Mouse (Mus musculus): Measurements from ENCODE around the gene Slc23a3. TPM values are rescaled to one million over a fixed set of nuclear protein-coding genes. Genes with fewer than 3 reads are reported as not detected.
A peak's percentile ranks its signal among the peaks of the same experiment; 100 is the strongest.

The Slc23a3 gene
- polyA plus RNA-seq, 1 experiment from 2014 or later = 0.08 TPM

DNA sequence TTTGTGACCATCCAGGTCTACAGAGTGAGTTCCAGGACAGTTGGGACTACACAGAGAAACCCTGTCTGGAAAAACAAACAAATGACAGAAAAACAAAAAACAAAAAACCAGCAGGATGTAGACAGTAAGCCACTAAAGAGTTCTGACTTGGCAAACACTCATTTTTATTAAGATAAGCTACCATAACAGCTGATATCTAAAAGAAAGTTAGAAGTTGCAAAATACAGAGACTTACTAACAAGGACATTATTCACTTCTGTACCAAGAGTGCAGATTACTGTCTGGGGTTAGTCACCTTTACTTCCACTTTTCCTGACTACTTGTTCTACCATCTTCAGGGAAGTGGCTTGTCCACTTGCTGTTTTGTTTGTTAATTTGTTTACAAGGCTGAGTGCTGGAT lies 25.3 kb upstream of the Slc23a3 start:
- H3K9ac ChIP-seq = no peak overlapping the region
- H3K9me3 ChIP-seq = no peaks in the 10 kb centered on the region
- no peaks in the 10 kb centered on the region for H3K36me3 ChIP-seq
- no peak for ATAC-seq (ENCODE audit: insufficient number of reproducible peaks, insufficient read depth, low FRiP score, low TSS enrichment)
- H3K27me3 ChIP-seq = 0 out of 2 replicates have a peak, but pooled peaks cover 3% of the 10 kb centered on the region
- H3K4me2 ChIP-seq (replicated peaks) = no peak overlapping the region
- no peaks in the 10 kb centered on the region for H3K4me1 ChIP-seq
- H3K27ac ChIP-seq = no peak overlapping the region
- H3K4me3 ChIP-seq = no peak overlapping the region

DNA sequence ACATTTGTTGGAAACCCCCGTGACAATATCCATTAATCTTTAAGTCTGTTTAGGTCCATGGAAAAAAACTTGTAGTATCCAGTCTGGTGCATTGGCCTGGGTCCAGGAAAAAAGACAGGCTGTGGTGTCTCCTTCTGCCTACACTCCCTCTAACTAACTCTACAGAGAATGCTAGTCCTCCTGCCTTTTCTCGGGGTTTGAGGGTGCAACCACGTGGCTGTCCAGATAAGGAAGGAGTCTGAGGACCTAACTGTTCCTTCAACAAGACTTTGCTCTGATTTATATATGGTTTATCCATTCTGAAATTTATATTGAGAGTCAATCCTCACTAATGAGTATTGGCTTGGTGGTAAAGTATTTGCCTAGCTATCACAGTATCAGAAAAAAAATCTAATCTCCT lies 22.1 kb upstream of the Slc23a3 start:
- Histone ChIP-seq H3K4me3 (no peak overlapping the region), H3K27ac (no peak overlapping the region), H3K4me2 (replicated peaks) (no peak overlapping the region), H3K36me3 (no peaks in the 10 kb centered on the region), H3K9ac (no peak overlapping the region), H3K27me3 (0 out of 2 replicates have a peak, but pooled peaks cover 3% of the 10 kb centered on the region), H3K4me1 (no peaks in the 10 kb centered on the region), H3K9me3 (no peaks in the 10 kb centered on the region)
- ATAC-seq (ENCODE audit: insufficient number of reproducible peaks, insufficient read depth, low FRiP score, low TSS enrichment) = no peak
- WGBS = 76% methylated on average over 3 of the region's 3 CpGs

DNA sequence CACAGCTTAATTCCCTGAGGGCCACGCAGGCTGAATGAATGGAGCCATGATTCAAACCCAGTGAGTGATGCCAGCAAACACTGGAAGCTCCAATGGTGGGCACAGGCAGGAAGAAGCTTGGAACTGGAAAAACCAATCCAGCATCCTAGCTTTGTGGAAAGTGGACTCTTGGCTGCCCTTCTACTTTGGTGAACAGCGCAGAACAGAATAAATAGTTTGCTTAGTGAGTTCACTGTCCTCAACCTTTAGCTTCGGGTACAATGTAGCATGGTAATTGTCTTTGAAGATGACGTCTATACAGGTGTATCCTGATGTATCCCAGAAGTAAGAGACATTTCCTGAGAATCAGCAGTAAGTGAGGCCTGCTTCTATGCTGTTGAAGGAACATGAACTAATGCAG lies 15.0 kb upstream of the Slc23a3 start:
- Histone ChIP-seq H3K4me3 (no peak overlapping the region), H3K27me3 (no peaks in the 10 kb centered on the region), H3K9ac (no peak overlapping the region), H3K36me3 (peaks cover 51% of the 10 kb centered on the region), H3K9me3 (no peaks in the 10 kb centered on the region), H3K27ac (no peak overlapping the region), H3K4me2 (replicated peaks) (no peak overlapping the region), H3K4me1 (peaks cover 3% of the 10 kb centered on the region; the same call in 1 of the 2 replicates)
- no peak for ATAC-seq (ENCODE audit: insufficient number of reproducible peaks, insufficient read depth, low FRiP score, low TSS enrichment)
- WGBS = 90% methylated on average over 4 of the region's 4 CpGs

DNA sequence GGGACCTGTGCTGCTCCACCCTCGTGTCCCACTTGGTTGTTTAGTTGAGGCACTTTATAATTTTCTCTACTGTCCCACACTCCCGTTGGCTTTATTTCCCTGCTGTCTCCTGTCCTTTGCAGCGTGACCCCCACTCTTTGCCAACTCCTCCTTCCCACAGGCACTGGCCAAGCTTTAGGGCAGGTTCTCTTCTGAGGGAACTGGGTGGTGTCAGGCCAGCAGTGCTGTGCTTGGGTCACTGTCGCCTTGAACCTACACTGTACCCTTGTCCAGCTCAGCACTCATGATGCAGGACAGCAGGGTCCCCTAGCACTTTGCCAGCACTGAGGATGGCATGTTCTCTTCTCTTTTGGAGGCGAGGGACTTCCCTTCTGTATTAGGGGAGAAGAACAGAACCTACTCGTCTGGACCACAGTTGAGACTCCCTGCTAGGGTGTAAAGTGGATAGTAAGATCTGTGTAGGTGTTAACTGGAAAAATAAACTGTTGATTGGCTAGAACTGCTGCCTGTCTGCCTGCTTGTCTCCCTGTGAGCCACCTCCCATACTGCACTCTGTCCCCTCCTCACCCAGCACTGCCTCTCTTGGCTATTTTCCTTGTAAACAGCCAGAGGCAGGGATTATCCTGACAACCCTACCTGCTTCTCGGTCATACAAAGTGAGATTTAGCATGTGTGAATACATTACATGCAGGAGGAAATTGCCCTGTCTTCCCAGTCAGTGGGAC lies 13.9 kb upstream of the Slc23a3 start:
- no peaks in the 10 kb centered on the region for H3K9me3 ChIP-seq
- H3K27ac ChIP-seq = no peak overlapping the region
- H3K27me3 ChIP-seq = no peaks in the 10 kb centered on the region
- ATAC-seq (ENCODE audit: insufficient number of reproducible peaks, insufficient read depth, low FRiP score, low TSS enrichment) = no peak
- peaks cover 51% of the 10 kb centered on the region for H3K36me3 ChIP-seq
- H3K4me2 ChIP-seq (replicated peaks) = no peak overlapping the region
- 76% methylated on average over 7 of the region's 7 CpGs for WGBS
- H3K4me3 ChIP-seq = no peak overlapping the region
- H3K9ac ChIP-seq = no peak overlapping the region
- peaks cover 4% of the 10 kb centered on the region; the same call in 1 of the 2 replicates for H3K4me1 ChIP-seq

DNA sequence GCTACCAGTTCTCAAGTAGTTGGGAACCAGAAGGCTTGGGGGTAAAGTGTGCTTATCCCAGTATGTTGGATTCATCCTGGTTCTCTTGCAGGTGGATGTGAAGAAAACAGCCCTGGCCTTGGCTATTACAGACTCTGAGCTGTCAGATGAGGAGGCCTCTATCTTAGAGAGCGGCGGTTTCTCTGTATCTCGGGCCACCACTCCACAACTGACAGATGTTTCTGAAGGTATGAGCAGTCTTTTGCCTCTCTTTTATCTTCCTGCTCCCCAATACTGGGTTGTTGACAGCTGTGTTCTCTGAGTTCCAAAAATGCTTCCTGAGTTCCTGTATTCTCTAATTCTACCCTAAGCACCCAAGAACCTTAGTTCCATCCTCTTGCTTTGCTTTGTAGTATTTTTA lies 11.9 kb upstream of the Slc23a3 start:
- no peaks in the 10 kb centered on the region for H3K27me3 ChIP-seq
- WGBS = 95% methylated on average over 3 of the region's 3 CpGs

DNA sequence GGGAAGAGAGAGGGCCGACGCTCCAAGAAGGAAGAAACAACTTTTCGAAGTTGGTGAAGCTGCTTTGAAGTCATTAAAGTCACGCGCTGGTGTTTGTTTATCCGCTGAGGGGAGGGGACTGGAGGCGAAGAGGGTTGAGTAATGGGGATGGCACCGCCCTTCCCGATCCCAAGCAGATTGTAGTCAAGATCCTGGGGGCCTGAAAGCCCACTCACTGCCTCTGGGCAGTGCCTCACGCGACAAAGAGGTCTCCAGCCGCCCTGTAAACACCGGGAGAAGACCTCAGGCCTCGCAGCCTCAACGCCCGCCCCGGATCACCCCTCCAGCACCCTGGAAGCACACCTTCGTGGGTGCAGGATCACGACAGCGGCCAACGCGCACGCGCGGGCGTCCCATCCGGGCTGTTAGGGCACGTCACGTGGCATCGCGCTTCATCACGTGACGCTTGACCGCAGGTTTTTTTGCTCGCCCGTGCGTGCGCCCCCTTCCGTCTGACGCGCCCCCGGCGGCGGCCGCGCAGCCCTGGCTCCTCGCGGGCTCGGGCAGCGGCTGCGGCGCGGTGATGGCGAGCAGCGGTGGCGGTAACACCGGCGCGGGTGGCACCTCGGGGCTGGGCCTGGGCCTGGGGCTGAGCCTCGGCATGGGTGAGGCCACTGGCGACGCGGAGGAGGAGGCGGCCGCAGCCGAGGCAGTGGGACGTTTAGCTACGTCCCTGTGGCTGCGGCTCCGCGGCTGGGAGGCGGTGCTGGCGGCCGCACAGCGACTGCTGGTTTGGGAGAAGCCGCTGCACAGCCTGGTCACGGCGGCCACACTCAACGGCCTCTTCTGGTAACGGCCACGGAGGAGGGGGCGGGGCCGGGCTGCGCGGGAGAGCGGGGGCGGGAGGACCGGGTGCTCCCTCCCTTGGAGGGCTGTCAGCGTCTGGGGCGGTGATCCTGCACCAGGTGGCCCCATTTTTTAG lies 8.9 kb upstream of the Slc23a3 start, which contains the start of the genes Cnppd1 and Retreg2:
Gene Cnppd1, minus strand, starts transcription at position 411 of the 961 bp plus-strand sequence.
Gene Retreg2, plus strand, starts transcription at position 478 of the 961 bp plus-strand sequence.
- H3K4me2 ChIP-seq (replicated peaks) = peak within 1 kb of the TSS; percentile 92
- under 1% methylated on average over 89 of the region's 91 CpGs for whole genome bisulfite sequencing
- peaks cover 54% of the 10 kb centered on the region for H3K36me3 ChIP-seq
- H3K4me3 ChIP-seq = peak within 1 kb of the TSS; percentile 91
- peak within 1 kb of the TSS; percentile 92 for H3K9ac ChIP-seq
- ATAC-seq (ENCODE audit: insufficient number of reproducible peaks, insufficient read depth, low FRiP score, low TSS enrichment) = peak; percentile 83
- H3K27ac ChIP-seq = peak within 1 kb of the TSS; percentile 97
- H3K27me3 ChIP-seq = no peaks in the 10 kb centered on the region
- peaks cover 15% of the 10 kb centered on the region for H3K4me1 ChIP-seq
- H3K9me3 ChIP-seq = no peaks in the 10 kb centered on the region

More for the DNA sequence above, 11.9 kb upstream of the Slc23a3 start:
- Histone ChIP-seq H3K9ac (no peak overlapping the region), H3K36me3 (peaks cover 51% of the 10 kb centered on the region), H3K4me2 (replicated peaks) (no peak overlapping the region), H3K4me1 (peaks cover 11% of the 10 kb centered on the region), H3K9me3 (no peaks in the 10 kb centered on the region), H3K4me3 (no peak overlapping the region), H3K27ac (no peak overlapping the region)
- ATAC-seq (ENCODE audit: insufficient number of reproducible peaks, insufficient read depth, low FRiP score, low TSS enrichment) = no peak

DNA sequence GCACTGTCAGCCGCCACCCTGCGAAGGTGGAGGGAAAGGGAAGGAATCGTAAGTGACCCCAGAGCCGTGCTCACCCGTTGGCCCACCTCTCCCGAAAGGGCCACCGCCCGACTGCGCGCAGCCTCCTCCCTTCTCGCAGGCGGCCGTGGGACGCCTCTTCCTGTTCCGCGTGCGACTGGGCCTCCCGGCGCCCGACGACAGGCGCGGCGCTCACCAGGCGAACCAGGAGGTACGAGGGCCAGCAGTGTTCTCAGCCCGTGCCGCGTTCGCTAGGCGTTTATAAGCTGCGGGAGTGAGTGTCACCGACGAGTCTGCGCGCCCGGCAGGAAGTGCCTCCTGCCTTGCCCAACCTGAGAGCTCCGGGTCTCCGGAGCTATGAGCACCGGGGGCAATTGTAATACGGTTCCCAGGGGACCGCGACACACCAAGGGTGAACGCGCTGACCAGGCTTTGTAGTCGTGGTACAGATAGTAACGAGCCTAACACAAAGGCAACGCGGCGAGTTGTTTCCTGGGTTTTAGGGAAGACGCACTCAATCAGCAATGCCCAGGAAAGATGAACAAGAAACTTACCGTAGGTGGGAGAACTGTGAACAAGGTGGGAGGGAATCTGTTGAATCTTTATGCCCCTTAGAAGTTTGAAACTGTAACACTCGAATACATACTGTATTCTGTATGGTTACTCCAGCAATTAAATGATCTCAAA lies 7.9 kb upstream of the Slc23a3 start:
- Histone ChIP-seq H3K27ac (peak overlapping the region; percentile 97), H3K9me3 (no peaks in the 10 kb centered on the region), H3K27me3 (no peaks in the 10 kb centered on the region), H3K4me3 (peak overlapping the region; percentile 91), H3K36me3 (peaks cover 54% of the 10 kb centered on the region), H3K4me2 (replicated peaks) (peak overlapping the region; percentile 92), H3K9ac (peak overlapping the region; percentile 92), H3K4me1 (peaks cover 15% of the 10 kb centered on the region)
- under 1% methylated on average over 53 of the region's 53 CpGs for WGBS
- no peak; the same call in 1 of the 2 replicates for ATAC-seq (ENCODE audit: insufficient number of reproducible peaks, insufficient read depth, low FRiP score, low TSS enrichment)

DNA sequence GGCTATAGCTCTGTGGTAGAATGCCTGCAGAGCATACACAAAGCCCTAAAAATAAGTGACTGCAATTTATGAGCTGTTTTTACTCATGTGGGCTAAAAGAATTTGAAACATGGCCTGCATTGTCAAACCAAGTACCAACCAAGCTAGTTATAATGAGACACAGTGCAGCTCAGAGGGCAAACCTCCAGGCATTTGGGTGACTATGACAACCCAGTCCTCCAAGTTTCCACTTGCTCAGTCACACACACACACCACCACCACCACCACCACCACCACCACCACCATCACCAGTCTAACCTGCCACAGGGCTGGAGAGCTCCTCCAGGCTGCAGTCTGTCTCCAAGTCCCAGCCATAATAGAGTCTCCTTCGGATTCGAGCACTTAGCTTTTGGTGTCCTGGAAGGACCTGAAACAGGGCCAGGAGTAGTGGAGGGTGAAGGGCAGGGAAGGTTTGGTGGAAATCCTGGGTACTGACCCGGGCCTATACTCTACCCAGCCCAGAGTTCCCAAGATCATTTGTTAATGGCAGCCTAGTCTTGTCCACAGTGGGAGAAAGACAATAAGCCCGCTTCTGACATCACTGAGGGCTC lies 7.0 kb upstream of the Slc23a3 start:
- H3K27me3 ChIP-seq = no peaks in the 10 kb centered on the region
- H3K4me3 ChIP-seq = peak overlapping the region; percentile 91
- H3K27ac ChIP-seq = no peak overlapping the region
- ATAC-seq (ENCODE audit: insufficient number of reproducible peaks, insufficient read depth, low FRiP score, low TSS enrichment) = no peak
- no peaks in the 10 kb centered on the region for H3K9me3 ChIP-seq
- H3K36me3 ChIP-seq = peaks cover 54% of the 10 kb centered on the region
- 61% methylated on average over 4 of the region's 4 CpGs for WGBS
- peak overlapping the region; percentile 92 for H3K9ac ChIP-seq
- H3K4me1 ChIP-seq = peaks cover 15% of the 10 kb centered on the region
- H3K4me2 ChIP-seq (replicated peaks) = peak overlapping the region; percentile 92

DNA sequence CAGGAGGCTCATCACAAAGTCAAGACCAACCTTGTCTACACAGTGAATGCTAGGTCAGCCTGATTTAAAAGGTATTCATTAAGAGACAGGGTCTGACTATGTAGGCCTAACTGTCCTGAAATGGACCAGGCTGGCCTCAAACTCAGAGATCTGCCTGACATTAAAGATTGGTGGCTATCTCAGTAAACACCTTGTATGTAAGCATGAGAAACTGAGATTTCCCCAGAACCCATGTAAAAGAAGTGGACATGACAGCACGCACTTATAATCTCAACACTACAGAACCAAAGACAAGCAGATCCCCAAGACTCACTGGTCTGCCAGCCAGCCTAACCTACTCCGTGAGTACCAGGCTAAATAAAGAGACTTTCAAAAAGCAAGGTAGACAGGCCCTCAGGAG lies 4.8 kb upstream of the Slc23a3 start:
- H3K9ac ChIP-seq = no peak overlapping the region
- H3K4me3 ChIP-seq = no peak overlapping the region
- no peaks in the 10 kb centered on the region for H3K9me3 ChIP-seq
- no peaks in the 10 kb centered on the region for H3K27me3 ChIP-seq
- H3K27ac ChIP-seq = no peak overlapping the region
- no peak for ATAC-seq (ENCODE audit: insufficient number of reproducible peaks, insufficient read depth, low FRiP score, low TSS enrichment)
- peaks cover 11% of the 10 kb centered on the region for H3K4me1 ChIP-seq
- no peak overlapping the region for H3K4me2 ChIP-seq (replicated peaks)
- H3K36me3 ChIP-seq = peaks cover 47% of the 10 kb centered on the region
- 94% methylated on average over 2 of the region's 2 CpGs for WGBS

DNA sequence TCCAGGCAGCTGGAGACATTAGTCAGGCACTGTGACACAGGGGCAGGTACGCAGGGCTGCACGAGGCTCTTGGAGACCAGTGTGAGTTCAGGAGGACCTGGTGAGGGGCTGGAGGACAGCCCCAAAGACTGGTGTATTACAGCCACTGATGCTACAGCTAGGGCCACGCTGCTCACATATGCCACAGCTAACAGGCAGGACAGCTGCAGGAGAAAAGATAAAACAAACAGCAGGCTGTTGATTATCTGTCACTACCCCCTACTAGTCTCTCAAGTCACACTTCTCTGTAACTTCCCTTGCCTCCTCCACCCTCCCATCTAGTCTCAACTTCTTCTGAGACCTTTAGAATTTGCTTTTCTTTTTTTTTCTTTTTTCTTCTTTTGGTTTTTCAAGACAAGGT lies 3.0 kb upstream of the Slc23a3 start:
- Histone ChIP-seq H3K27ac (no peak overlapping the region), H3K9me3 (no peaks in the 10 kb centered on the region), H3K4me3 (no peak overlapping the region), H3K4me1 (peaks cover 11% of the 10 kb centered on the region), H3K9ac (no peak overlapping the region), H3K4me2 (replicated peaks) (no peak overlapping the region), H3K36me3 (peaks cover 47% of the 10 kb centered on the region), H3K27me3 (no peaks in the 10 kb centered on the region)
- no peak for ATAC-seq (ENCODE audit: insufficient number of reproducible peaks, insufficient read depth, low FRiP score, low TSS enrichment)
- 78% methylated on average over 3 of the region's 3 CpGs for WGBS

DNA sequence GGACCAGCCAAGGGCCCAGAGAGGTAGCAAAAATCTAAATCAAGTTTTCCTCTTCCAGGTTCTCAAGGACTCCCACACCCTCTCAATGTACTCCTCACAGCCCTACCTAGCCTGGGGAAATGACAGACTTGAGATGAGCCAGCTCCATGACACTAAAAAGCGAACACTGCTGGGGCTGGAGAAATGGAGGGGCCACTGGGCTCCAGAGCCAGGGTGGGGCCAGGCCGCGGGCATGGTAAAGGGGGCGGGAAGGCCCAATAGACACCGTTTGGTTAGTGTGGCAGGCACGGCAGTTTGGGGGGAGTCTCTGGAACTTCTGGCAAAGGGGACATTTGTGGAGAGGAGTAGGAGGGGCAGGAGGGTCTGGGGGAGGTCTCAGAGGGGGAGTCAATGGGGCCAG lies 2.6 kb upstream of the Slc23a3 start:
- no peaks in the 10 kb centered on the region for H3K27me3 ChIP-seq
- H3K36me3 ChIP-seq = peaks cover 47% of the 10 kb centered on the region
- H3K9ac ChIP-seq = no peak overlapping the region
- H3K9me3 ChIP-seq = no peaks in the 10 kb centered on the region
- H3K27ac ChIP-seq = no peak overlapping the region
- ATAC-seq (ENCODE audit: insufficient number of reproducible peaks, insufficient read depth, low FRiP score, low TSS enrichment) = no peak
- H3K4me1 ChIP-seq = peaks cover 11% of the 10 kb centered on the region
- H3K4me3 ChIP-seq = no peak overlapping the region
- H3K4me2 ChIP-seq (replicated peaks) = no peak overlapping the region
- 82% methylated on average over 6 of the region's 6 CpGs for WGBS
